Mouse (Mus musculus): Measurements from ENCODE around the gene Aloxe3.

DNA sequence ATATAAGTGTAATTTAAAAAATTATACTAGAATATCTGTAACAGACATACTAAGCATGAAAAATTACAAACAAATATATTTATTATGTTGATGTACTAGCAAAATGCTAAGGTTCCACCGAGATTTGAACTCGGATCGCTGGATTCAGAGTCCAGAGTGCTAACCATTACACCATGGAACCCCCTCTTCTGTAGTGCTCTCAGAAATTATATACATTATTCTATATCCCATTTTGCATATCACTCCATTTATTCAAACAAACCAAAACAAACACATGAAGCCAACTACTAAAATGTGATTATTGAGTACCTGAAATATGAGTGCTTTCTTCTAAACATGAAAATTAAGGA is 1.2 kb upstream of the Aloxe3 start:
- TF ChIP-seq CHD1 (IDR thresholded peaks at IDR 0.05; ENCODE audit: low read depth, low read length) (no peak), CTCF (conservative IDR thresholded peaks at IDR 0.05 in 1 of 2, IDR thresholded peaks at IDR 0.05 in 1 of 2; ENCODE audit: low read depth in 2 of 2, low read length in 2 of 2) (no peak), EP300 (IDR thresholded peaks at IDR 0.05; ENCODE audit: low read length) (no peak), ZMIZ1 (IDR thresholded peaks at IDR 0.05; ENCODE audit: low read depth, low read length) (no peak), USF2 (conservative IDR thresholded peaks at IDR 0.05; ENCODE audit: low read depth, low read length) (no peak), BHLHE40 (IDR thresholded peaks at IDR 0.05; ENCODE audit: low read depth, low read length) (no peak), ZNF384 (IDR thresholded peaks at IDR 0.05; ENCODE audit: low read depth, low read length) (no peak), TCF12 (IDR thresholded peaks at IDR 0.05; ENCODE audit: low read depth, low read length) (no peak), SMC3 (IDR thresholded peaks at IDR 0.05; ENCODE audit: low read depth, low read length) (no peak), POLR2A (IDR thresholded peaks at IDR 0.05; ENCODE audit: low read depth, low read length) (no peak), E2F4 (IDR thresholded peaks at IDR 0.05; ENCODE audit: insufficient replicate concordance, low read depth, low read length) (no peak; the same call in none of the 2 replicates), JUND (conservative IDR thresholded peaks at IDR 0.05; ENCODE audit: low read depth, low read length) (no peak; the same call in 1 of the 2 replicates), ETS1 (conservative IDR thresholded peaks at IDR 0.05; ENCODE audit: low read depth, low read length) (no peak)

All from CH12.LX (cell line).